Mouse (Mus musculus): ENCODE data around the gene Chchd3.

Chchd3 gene

GRCm38 (mm10) chr6:33059735-33060576 is at the start of gene Chchd3:
Gene Chchd3, minus strand, starts transcription at chr6:33060260.
- DNase-seq (ENCODE audit: low read depth, low spot score): peak; percentile 97

GRCm38 (mm10) chr6:33104661-33105060 is 44.6 kb upstream of the Chchd3 start:
- no peak for DNase-seq (ENCODE audit: low read depth, low spot score)

- DNase-seq (ENCODE audit: low read depth, low spot score): no peak
Observed at GRCm38 (mm10) chr6:33098903-33099302, 38.8 kb upstream of the Chchd3 start.

GRCm38 (mm10) chr6:33094671-33095233 is 34.7 kb upstream of the Chchd3 start:
- DNase-seq (ENCODE audit: low read depth, low spot score): peak; percentile 24

GRCm38 (mm10) chr6:33080186-33080585 is 20.1 kb upstream of the Chchd3 start:
- DNase-seq (ENCODE audit: low read depth, low spot score): no peak

GRCm38 (mm10) chr6:33078260-33078936 is 18.3 kb upstream of the Chchd3 start:
- peak; percentile 13 for DNase-seq (ENCODE audit: low read depth, low spot score)

- no peak for DNase-seq (ENCODE audit: low read depth, low spot score)
Observed at GRCm38 (mm10) chr6:33066462-33066861, 6.4 kb upstream of the Chchd3 start.

- no peak for DNase-seq (ENCODE audit: low read depth, low spot score)
Observed at GRCm38 (mm10) chr6:33059276-33059675, 784 bp downstream of the Chchd3 start.

GRCm38 (mm10) chr6:33056392-33056791 is 3.7 kb downstream of the Chchd3 start:
- no peak for DNase-seq (ENCODE audit: low read depth, low spot score)

GRCm38 (mm10) chr6:33055663-33056062 is 4.4 kb downstream of the Chchd3 start:
- DNase-seq (ENCODE audit: low read depth, low spot score): no peak

- no peak for DNase-seq (ENCODE audit: low read depth, low spot score)
Observed at GRCm38 (mm10) chr6:33054946-33055345, 5.1 kb downstream of the Chchd3 start.

GRCm38 (mm10) chr6:33051642-33052041 is 8.4 kb downstream of the Chchd3 start:
- no peak for DNase-seq (ENCODE audit: low read depth, low spot score)

GRCm38 (mm10) chr6:33049705-33050420 is 10.2 kb downstream of the Chchd3 start:
- DNase-seq (ENCODE audit: low read depth, low spot score): no peak

GRCm38 (mm10) chr6:33043480-33043879 is 16.6 kb downstream of the Chchd3 start:
- no peak for DNase-seq (ENCODE audit: low read depth, low spot score)

- DNase-seq (ENCODE audit: low read depth, low spot score): no peak
Observed at GRCm38 (mm10) chr6:33042880-33043279, 17.2 kb downstream of the Chchd3 start.

- DNase-seq (ENCODE audit: low read depth, low spot score): no peak
Observed at GRCm38 (mm10) chr6:33041978-33042377, 18.1 kb downstream of the Chchd3 start.

GRCm38 (mm10) chr6:33040360-33041090 is 19.5 kb downstream of the Chchd3 start:
- no peak for DNase-seq (ENCODE audit: low read depth, low spot score)

GRCm38 (mm10) chr6:33032543-33032942 is 27.5 kb downstream of the Chchd3 start:
- no peak for DNase-seq (ENCODE audit: low read depth, low spot score)

- no peak for DNase-seq (ENCODE audit: low read depth, low spot score)
Observed at GRCm38 (mm10) chr6:33031631-33032030, 28.4 kb downstream of the Chchd3 start.

GRCm38 (mm10) chr6:33028296-33028695 is 31.8 kb downstream of the Chchd3 start:
- no peak for DNase-seq (ENCODE audit: low read depth, low spot score)

- no peak for DNase-seq (ENCODE audit: low read depth, low spot score)
Observed at GRCm38 (mm10) chr6:33025041-33025440, 35.0 kb downstream of the Chchd3 start.

Data from forelimb bud, embryonic 11.5 days (tissue).